Mouse (Mus musculus): ENCODE measurements around the gene Aloxe3.

Aloxe3 gene

DNA sequence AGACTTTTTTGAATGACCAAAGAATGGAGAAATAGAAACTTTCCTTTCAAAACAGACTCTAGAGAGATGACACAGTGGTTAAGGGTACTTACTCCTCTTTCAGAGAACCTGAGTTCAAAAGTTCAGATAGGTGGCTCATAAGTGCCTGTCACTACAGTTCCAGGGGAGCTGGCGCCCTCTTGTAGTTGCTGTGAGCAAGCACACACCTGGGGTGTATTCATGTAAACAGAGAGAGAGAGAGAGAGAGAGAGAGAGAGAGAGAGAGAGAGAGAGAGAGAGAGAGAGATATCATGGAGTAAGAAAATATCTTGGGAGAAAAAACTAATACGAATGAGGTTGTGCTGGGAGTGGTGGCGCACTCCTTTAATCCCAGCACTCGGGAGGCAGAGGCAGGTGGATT, 54.4 kb downstream of the Aloxe3 start:
- DNase-seq (ENCODE audit: low spot score): no peak

DNA sequence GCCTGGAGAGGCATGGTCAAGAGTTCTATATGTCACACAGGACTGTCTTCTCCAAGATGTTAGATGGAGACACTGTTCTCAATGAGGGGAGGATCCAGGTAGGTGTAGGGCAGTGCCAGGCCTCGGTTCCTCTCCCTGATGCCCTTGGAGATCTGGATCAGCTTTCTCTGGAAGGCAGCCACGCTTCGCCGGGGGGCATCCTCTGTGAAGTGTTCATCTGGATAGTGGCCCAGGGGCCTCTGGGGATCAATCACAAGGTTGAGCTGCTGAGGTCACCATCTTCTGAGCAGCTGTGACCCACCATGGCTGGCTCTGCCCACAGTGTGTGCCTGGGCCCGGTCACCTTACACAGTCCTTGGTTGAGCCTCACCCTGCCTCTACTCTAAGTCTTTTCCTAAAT, 59.3 kb downstream of the Aloxe3 start:
- no peak for DNase-seq (ENCODE audit: low spot score)

DNA sequence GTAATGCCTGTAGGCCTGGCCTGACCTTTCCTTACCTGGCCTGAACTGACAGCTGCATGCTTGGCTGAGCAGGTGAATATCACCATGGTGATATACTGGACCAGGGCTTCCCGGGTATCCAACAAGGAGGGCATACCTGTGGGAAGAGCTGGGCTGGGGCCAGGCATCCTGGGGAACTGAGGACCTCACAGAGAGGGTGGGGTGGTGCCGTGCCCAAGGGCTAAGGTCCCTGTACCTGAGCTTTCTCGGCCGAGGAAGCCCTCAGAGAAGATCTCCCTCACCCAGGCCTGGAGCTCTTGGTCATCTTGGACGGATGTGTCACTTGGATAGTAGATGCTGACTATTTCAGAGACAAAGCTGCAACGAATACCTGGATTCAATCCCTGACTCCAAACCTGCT, 60.2 kb downstream of the Aloxe3 start:
- no peak for DNase-seq (ENCODE audit: low spot score)

DNA sequence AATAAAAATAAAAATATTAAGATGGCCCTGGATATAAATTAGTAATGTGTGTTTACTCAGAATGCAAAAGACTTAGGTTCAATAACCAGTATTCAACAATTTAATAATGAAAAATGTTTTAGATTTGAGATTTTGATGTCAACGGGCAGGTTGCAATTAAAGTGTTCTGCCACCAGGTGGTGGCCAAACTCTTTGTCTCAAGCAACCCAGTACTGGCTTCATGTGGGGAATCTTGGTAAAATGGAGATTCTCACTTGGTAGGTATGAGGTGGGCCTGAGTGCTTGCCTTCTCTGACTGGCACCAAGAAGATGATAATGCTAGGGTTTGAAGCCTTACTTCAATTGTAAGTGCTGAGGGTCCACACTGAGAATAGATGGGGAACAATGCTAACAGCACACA, 67.1 kb downstream of the Aloxe3 start:
- DNase-seq (ENCODE audit: low spot score): no peak

DNA sequence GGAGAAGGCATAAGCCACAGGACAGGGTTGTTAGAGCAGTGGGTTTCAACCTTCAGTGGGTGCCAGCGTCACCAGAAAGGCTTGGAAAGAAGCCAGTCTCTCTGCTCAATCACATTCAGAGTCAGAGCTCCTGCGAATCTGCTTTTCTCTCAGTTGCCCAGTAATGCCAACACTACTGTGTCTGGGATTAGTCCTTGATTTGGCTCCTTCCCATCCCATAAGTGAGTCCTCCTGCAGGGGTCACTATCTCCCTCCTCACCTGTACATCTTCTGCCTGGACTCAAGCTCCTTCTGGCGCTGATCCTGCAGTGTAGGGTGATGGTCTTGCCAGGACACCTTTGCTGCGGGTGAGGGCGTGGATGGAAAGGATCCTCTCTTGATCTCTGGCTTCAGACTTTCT, 71.1 kb downstream of the Aloxe3 start:
- DNase-seq (ENCODE audit: low spot score): no peak

DNA sequence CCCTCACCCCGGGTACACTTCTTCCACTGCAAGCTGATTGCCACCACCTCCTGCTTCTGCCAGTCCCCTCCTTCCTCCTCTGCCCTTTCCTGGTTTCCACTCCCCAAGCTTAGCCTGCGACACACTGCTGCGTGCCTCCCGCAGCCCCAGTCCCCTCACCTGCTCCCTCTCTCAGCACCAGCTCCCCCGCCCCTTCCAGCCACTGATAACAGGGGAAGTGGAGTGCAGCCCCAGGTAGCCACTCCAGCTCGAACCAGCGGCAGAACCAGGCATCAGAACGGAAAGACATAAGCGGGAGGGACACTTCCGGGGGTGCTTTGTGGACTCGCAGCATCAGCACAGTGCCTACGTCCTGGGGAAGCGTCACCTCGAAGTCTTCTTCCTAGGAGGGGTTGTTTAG, 71.5 kb downstream of the Aloxe3 start:
- DNase-seq (ENCODE audit: low spot score): no peak

DNA sequence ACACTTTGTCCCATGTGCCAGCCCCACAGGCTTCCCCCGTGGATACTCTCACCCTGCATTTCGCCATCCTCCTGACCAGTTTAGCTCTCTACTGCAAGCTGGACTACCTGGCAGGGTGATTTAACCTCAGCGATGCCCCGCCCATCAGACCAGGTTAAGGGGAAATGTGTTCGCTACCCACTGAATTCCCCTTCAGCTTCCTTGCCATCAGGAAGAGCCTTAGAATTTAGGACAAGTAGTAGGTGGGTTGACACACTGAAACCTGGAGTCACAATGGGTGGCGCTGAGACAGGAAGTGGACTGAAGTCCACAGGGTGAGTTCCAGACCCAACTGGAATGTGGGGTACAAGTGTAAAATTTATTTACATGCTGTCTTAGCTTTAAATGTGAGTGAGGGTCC, 72.0 kb downstream of the Aloxe3 start, which contains the start of gene Alox8:
Gene Alox8, minus strand, starts transcription at position 101 of the 400 bp plus-strand sequence.
- DNase-seq (ENCODE audit: low spot score): no peak
